Mouse (Mus musculus) limb, embryonic 15.5 days (tissue): ENCODE measurements around the gene Sirt4. TPM values are rescaled to one million over a fixed set of nuclear protein-coding genes. Genes with fewer than 3 reads are reported as not detected.

ENCODE experiments used
- ATAC-seq: fragments of 200-750 bp; cut with Nextera tagmentation; 2 replicates; pipeline ENCODE4 v1.8.0; 2017; ENCODE audit warnings: low read depth, moderate TSS enrichment; ENCODE audit not compliant: insufficient number of reproducible peaks, low FRiP score, low TSS enrichment
- H3K27ac ChIP-seq: fragments of 300-500 bp; sonication (generic); 2 replicates; pipeline ENCODE4 v1.5.1; 2015; ENCODE audit warnings: moderate library complexity, mild to moderate bottlenecking, inconsistent platforms
- H3K27me3 ChIP-seq: fragments of 300-500 bp; sonication (generic); 2 replicates; pipeline ENCODE4 v1.6.1; 2015; ENCODE audit warnings: inconsistent platforms
- H3K36me3 ChIP-seq: fragments of 300-500 bp; sonication (generic); 2 replicates; pipeline ENCODE4 v1.6.1; 2015; ENCODE audit warnings: inconsistent platforms
- H3K4me1 ChIP-seq: fragments of 300-500 bp; sonication (generic); 2 replicates; pipeline ENCODE4 v1.6.1; 2015; ENCODE audit warnings: inconsistent platforms
- H3K4me2 ChIP-seq: fragments of 300-500 bp; sonication (generic); 2 replicates; pipeline ENCODE4 v1.6.1; 2015; ENCODE audit warnings: mild to moderate bottlenecking, inconsistent platforms
- H3K4me3 ChIP-seq: fragments of 300-500 bp; sonication (generic); 2 replicates; pipeline ENCODE4 v1.5.1; 2015; ENCODE audit warnings: mild to moderate bottlenecking, inconsistent platforms
- H3K9ac ChIP-seq: fragments of 300-500 bp; sonication (generic); 2 replicates; pipeline ENCODE4 v1.6.1; 2015; ENCODE audit warnings: inconsistent platforms
- H3K9me3 ChIP-seq: fragments of 300-500 bp; sonication (generic); 2 replicates; pipeline ENCODE4 v1.6.1; 2016; ENCODE audit warnings: inconsistent platforms
- WGBS: fragments of 180-500 bp; shearing (Covaris S2); methylation state at CpG from one replicate; pipeline ENCODE4 v1.1.7; 2015; 5-methylcytosine and 5-hydroxymethylcytosine counted together
- polyA plus RNA-seq: library from polyadenylated mRNA; unstranded; fragments of >200 nt; fragmentation: Nextera tagmentation; extraction: Ambion mirVana; gene quantifications from 2 replicates; pipeline ENCODE4 v1.2.1, GENCODE M21; 2015

Gene Sirt4
- polyA plus RNA-seq, 1 experiment from 2014 or later = 26.5 TPM

- Histone ChIP-seq H3K27me3 (no peaks in the 10 kb centered on the region), H3K4me3 (peak overlapping the region; percentile 39), H3K9me3 (no peaks in the 10 kb centered on the region), H3K9ac (peak overlapping the region; percentile 56), H3K27ac (peak overlapping the region; percentile 100), H3K4me2 (peak overlapping the region; percentile 69), H3K4me1 (peaks cover 42% of the 10 kb centered on the region), H3K36me3 (no peaks in the 10 kb centered on the region)
- under 1% methylated on average over 39 of the region's 39 CpGs for WGBS
- ATAC-seq = peak; percentile 69
Measured at GRCm38 (mm10) chr5:115488841-115489698, 4.5 kb upstream of the Sirt4 start.

DNA sequence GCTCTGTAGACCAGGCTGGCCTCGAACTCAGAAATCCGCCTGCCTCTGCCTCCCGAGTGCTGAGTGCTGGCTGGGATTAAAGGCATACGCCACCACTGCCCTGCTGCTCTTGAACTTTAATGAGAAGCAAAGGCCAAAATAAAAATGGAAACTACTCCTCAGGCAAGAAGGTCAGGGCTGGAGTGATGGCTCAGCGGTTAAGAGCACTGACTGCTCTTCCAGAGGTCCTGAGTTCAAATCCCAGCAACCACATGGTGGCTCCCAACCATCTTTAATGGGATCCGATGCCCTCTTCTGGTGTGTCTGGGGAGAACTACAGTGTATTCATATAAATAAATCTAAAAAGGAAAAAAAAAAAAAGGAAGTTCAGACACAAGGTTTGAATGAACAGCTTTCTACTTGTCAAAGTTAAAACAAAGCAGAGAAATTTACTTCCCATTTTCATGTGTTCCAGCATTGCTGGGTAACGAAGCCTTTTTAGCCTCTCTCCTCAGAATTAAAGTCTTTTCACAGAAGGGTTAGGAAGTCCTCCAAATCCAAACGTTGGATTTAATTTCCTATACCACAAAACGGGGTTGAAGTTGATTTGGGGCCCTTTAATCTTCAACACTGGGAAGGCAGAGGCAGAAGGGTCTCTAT, 3.5 kb upstream of the Sirt4 start:
- ATAC-seq = no peak
- H3K27me3 ChIP-seq = no peaks in the 10 kb centered on the region
- no peak overlapping the region for H3K9ac ChIP-seq
- H3K4me3 ChIP-seq = no peak overlapping the region
- no peaks in the 10 kb centered on the region for H3K36me3 ChIP-seq
- WGBS = 73% methylated on average over 9 of the region's 9 CpGs
- H3K27ac ChIP-seq = peak overlapping the region; percentile 100; the same call in 1 of the 2 replicates
- peaks cover 34% of the 10 kb centered on the region for H3K4me1 ChIP-seq
- no peaks in the 10 kb centered on the region for H3K9me3 ChIP-seq
- no peak overlapping the region for H3K4me2 ChIP-seq

GRCm38 (mm10) chr5:115487353-115487752, 2.8 kb upstream of the Sirt4 start:
- Histone ChIP-seq H3K36me3 (peaks cover 2% of the 10 kb centered on the region; the same call in 1 of the 2 replicates), H3K9ac (no peak overlapping the region), H3K27ac (no peak overlapping the region), H3K9me3 (no peaks in the 10 kb centered on the region), H3K4me1 (peaks cover 36% of the 10 kb centered on the region), H3K4me2 (no peak overlapping the region), H3K4me3 (no peak overlapping the region), H3K27me3 (no peaks in the 10 kb centered on the region)
- 83% methylated on average over 8 of the region's 8 CpGs for WGBS
- ATAC-seq = no peak

- H3K36me3 ChIP-seq = peaks cover 3% of the 10 kb centered on the region; the same call in 1 of the 2 replicates
- no peaks in the 10 kb centered on the region for H3K9me3 ChIP-seq
- peaks cover 32% of the 10 kb centered on the region for H3K4me1 ChIP-seq
- 56% methylated on average over 4 of the region's 4 CpGs for WGBS
- H3K4me3 ChIP-seq = no peak overlapping the region
- no peak overlapping the region for H3K27ac ChIP-seq
- no peaks in the 10 kb centered on the region for H3K27me3 ChIP-seq
- ATAC-seq = no peak
- H3K4me2 ChIP-seq = no peak overlapping the region
- no peak overlapping the region for H3K9ac ChIP-seq
Measured at GRCm38 (mm10) chr5:115486726-115487125, 2.2 kb upstream of the Sirt4 start.

DNA sequence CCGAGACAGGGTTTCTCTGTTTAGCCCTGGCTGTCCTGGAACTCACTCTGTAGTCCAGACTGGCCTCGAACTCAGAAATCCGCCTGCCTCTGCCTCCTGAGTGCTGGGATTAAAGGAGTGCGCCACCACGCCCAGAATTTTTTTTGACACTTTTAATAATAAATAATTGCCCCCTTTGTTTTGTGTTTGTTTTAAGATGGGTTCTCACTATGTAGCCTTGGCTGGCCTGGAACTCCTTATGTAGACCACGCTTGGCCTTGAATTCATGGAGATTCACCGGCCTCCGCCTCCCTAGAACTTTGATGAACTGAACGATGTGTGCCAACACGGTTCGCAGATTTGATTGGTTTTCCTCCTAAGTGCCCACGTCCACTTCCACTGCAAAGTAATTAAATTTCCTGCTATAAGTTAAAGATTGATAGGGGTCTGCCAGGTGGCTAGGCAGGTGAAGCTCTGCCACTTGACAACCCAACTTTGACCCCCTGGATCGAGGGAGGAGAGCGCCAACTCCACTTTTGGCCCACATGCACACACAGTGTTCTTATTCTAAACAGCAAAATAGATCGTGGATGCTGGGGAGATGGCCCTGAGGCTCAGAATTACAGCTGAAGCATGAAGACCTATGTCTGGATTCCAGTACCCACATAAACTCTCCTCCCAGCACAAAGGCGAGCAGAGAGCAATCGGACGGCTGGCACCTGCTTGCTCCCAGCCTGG, 1.1 kb upstream of the Sirt4 start:
- H3K9me3 ChIP-seq = no peaks in the 10 kb centered on the region
- WGBS = 82% methylated on average over 18 of the region's 18 CpGs
- no peak overlapping the region for H3K9ac ChIP-seq
- H3K27me3 ChIP-seq = no peaks in the 10 kb centered on the region
- H3K36me3 ChIP-seq = peaks cover 3% of the 10 kb centered on the region; the same call in 1 of the 2 replicates
- H3K4me1 ChIP-seq = peaks cover 24% of the 10 kb centered on the region
- H3K27ac ChIP-seq = no peak overlapping the region
- no peak overlapping the region for H3K4me2 ChIP-seq
- no peak overlapping the region for H3K4me3 ChIP-seq
- no peak for ATAC-seq

- peaks cover 3% of the 10 kb centered on the region; the same call in 1 of the 2 replicates for H3K36me3 ChIP-seq
- H3K9ac ChIP-seq = no peak overlapping the region
- H3K4me2 ChIP-seq = peak overlapping the region; percentile 62
- WGBS = 52% methylated on average over 5 of the region's 5 CpGs
- H3K27ac ChIP-seq = no peak overlapping the region
- H3K4me1 ChIP-seq = peaks cover 25% of the 10 kb centered on the region
- no peak for ATAC-seq
- H3K4me3 ChIP-seq = peak overlapping the region; percentile 49
- H3K27me3 ChIP-seq = no peaks in the 10 kb centered on the region
- no peaks in the 10 kb centered on the region for H3K9me3 ChIP-seq
Measured at GRCm38 (mm10) chr5:115484996-115485395, 471 bp upstream of the Sirt4 start.

GRCm38 (mm10) chr5:115483385-115483784, 1.1 kb downstream of the Sirt4 start:
- no peak for ATAC-seq
- WGBS = 54% methylated on average over 6 of the region's 6 CpGs
- peaks cover 19% of the 10 kb centered on the region for H3K4me1 ChIP-seq
- no peak overlapping the region for H3K4me3 ChIP-seq
- no peaks in the 10 kb centered on the region for H3K9me3 ChIP-seq
- H3K27me3 ChIP-seq = no peaks in the 10 kb centered on the region
- no peak overlapping the region for H3K4me2 ChIP-seq
- peaks cover 7% of the 10 kb centered on the region; the same call in 1 of the 2 replicates for H3K36me3 ChIP-seq
- no peak overlapping the region for H3K9ac ChIP-seq
- H3K27ac ChIP-seq = no peak overlapping the region

DNA sequence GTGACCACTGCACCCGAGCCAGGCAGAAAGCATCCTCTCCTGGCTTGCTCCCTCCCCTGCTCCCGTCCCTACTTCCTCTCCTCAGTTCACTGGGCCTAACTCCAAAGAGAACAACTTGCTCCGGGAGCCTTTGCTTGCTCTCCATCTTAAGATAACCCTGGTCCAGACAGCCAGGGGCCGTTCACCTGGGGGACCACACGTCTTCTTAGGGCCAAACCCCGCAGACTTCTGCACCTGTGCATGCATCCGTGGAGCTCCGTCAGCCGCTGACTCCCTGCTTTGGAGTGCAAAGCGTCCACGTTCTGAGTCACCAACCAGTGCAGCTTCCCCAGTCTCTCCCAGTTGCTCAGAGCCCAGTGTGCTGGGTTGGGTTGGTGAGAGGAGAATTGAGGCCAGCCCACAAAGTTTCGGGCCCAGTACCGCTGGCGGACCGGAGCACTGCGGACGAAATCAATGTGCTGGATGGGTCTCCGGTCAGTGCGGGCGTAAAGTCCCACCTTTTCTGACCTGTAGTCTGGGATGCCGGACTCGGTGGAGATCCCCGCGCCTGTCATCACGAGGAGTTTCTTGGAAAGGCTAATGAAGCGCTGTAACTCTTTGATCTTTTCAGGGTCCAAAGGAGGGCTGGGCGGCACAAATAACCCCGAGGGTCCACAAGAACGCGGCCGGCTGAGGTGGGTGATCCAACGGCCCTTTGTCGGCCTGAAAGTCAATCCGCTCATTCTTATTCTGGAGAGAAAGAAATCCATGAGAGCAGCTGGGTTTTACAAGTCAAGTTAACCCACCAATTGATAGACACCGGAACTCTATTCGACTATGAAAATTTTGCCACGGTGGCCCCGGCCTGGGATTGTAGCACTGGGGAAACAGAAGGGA, 1.9 kb downstream of the Sirt4 start:
- no peak overlapping the region for H3K27ac ChIP-seq
- H3K27me3 ChIP-seq = no peaks in the 10 kb centered on the region
- H3K4me3 ChIP-seq = peak overlapping the region; percentile 7; the same call in 1 of the 2 replicates
- ATAC-seq = no peak
- H3K36me3 ChIP-seq = peaks cover 8% of the 10 kb centered on the region; the same call in 1 of the 2 replicates
- H3K9me3 ChIP-seq = no peaks in the 10 kb centered on the region
- H3K4me1 ChIP-seq = peaks cover 19% of the 10 kb centered on the region
- 36% methylated on average over 38 of the region's 38 CpGs for WGBS
- H3K9ac ChIP-seq = no peak overlapping the region
- peak overlapping the region; percentile 24 for H3K4me2 ChIP-seq

DNA sequence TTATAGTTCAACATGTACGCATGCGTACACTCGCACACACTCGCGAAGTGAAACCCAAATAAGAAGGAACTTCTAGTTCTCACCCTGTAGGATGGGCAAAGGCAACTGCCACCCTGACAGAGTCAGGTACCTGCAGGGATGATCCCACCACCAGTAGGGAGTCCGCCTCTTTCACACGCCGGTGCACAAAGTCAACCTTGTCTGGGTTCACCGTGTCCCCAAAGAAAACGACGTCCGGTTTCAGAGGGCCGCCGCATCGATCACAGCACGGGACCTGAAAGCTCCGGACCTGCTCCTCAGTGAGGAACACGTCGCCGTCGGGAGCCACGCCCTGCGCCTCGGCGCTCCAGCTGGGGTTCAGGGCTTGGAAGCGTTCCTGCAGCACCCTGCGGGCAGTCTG, 4.4 kb downstream of the Sirt4 start:
- H3K9me3 ChIP-seq = no peaks in the 10 kb centered on the region
- no peak overlapping the region for H3K27ac ChIP-seq
- ATAC-seq = no peak
- peak overlapping the region; percentile 23 for H3K4me3 ChIP-seq
- H3K36me3 ChIP-seq = peaks cover 12% of the 10 kb centered on the region; the same call in 1 of the 2 replicates
- peak overlapping the region; percentile 38 for H3K4me2 ChIP-seq
- H3K27me3 ChIP-seq = no peaks in the 10 kb centered on the region
- H3K4me1 ChIP-seq = peaks cover 29% of the 10 kb centered on the region
- H3K9ac ChIP-seq = no peak overlapping the region
- 27% methylated on average over 27 of the region's 27 CpGs for WGBS

GRCm38 (mm10) chr5:115479561-115479960, 5.0 kb downstream of the Sirt4 start:
- H3K4me2 ChIP-seq = no peak overlapping the region
- H3K9ac ChIP-seq = no peak overlapping the region
- H3K4me1 ChIP-seq = peaks cover 25% of the 10 kb centered on the region
- whole genome bisulfite sequencing = 47% methylated on average over 15 of the region's 15 CpGs
- H3K9me3 ChIP-seq = no peaks in the 10 kb centered on the region
- no peak overlapping the region for H3K27ac ChIP-seq
- ATAC-seq = no peak
- peaks cover 12% of the 10 kb centered on the region; the same call in 1 of the 2 replicates for H3K36me3 ChIP-seq
- no peak overlapping the region for H3K4me3 ChIP-seq
- no peaks in the 10 kb centered on the region for H3K27me3 ChIP-seq
